Mouse (Mus musculus) mesoderm, embryonic 11.5 days (tissue): ENCODE measurements at regions not wholly inside any gene's neighbourhood (a gene's known extent, or its start where the extent isn't known, plus 50 kb on each side); places are given as distances from the start of the nearest gene placed in this dataset.
A peak's percentile ranks its signal among the peaks of the same experiment; 100 is the strongest.

Experiments used
- DNase-seq: peaks from one replicate; pipeline ENCODE4 v3.0.0-alpha.2; 2012; ENCODE audit warnings: low read depth, low spot score

DNA sequence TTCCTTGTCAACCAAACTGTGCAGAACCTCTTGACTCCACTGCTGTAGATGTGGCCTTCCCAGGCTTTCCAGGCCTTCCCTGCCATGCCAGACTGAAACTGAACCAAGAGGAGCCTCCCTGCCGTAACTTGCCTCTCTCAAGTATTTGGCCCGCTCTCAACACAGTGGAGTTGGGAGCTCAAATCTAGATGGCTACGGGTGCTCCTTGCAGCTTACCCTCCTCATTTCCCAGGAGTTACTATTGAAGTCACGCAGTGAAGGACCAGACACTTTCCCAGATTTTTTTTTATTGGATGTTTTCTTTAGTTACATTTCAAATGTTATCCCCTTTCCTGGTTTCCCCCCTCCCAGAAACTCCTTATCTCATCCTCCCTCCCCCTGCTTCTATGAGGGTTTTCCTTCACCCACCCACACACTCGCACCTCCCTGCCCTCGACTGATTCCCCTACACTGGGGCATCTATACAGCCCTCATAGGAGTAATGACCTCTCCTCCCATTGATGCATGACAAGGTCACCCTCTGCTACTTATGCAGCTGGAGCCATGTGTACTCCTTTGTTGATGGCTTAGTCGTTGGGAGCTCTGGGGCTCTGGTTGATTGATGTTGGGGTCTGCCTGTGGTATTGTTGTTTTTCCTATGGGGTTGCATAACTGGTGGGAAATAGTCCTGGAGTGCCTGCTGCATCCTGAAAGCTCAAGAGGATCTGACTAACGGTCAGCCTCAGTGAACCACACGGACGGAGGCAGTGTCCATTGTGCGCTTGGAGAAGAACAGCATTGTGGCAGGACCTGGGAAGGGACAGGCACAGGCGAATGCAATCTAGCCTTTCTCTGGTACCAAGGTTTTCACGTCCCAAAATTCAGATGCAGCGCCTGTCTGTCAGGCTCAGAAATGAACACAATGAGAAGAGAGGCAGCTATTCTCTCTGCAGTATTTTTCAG lies 602.5 kb downstream of the Dok5 start:
- peak; percentile 58 for DNase-seq

- no peak for DNase-seq
Measured at GRCm38 (mm10) chr2:171332826-171333225, 601.2 kb downstream of the Dok5 start.

GRCm38 (mm10) chr2:171331529-171331928 lies 599.9 kb downstream of the Dok5 start:
- no peak for DNase-seq

- DNase-seq: no peak
Measured at GRCm38 (mm10) chr2:171326909-171327308, 595.3 kb downstream of the Dok5 start.

- DNase-seq: no peak
Measured at GRCm38 (mm10) chr2:171308486-171308885, 576.9 kb downstream of the Dok5 start.

- peak; percentile 47 for DNase-seq
Measured at GRCm38 (mm10) chr2:171306000-171306399, 574.4 kb downstream of the Dok5 start.

DNA sequence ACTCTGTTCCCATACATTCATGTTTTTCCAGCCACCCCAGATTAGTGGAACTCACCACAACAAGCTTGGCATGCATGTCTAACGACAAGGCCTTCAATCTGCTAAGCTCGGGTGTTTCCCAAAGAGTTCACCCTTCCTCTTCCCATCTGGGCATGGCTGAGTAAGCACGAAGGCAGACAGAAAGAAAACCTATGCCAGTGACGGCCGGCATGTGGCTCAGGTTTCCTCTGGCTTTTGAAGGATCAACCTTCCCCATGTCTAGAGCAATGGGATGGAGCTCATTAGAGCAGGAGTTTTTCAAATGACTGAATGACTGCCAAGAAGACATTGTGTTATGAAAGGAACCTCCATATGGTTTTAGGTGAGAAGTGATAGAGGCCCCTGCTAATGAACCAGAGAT lies 566.9 kb downstream of the Dok5 start:
- no peak for DNase-seq

DNA sequence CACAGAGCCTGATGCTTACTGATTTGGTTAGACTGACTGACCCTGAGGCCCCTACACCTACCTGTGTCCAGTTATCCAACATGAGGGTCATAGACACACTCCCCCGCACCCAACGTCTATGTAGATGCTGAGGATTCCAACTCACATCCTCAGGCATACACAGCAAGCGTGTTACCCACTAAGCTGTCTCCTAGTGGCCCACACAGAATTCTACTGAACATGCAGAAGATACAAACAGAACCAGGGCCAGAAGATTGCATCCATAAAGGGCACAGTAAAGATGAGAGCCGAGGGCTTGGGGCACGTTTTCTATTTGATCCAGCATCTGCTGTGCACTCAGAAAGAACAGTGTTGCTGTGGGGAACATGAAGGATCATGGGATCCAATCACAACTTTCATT lies 564.0 kb downstream of the Dok5 start:
- DNase-seq: no peak

GRCm38 (mm10) chr2:171292579-171292978 lies 561.0 kb downstream of the Dok5 start:
- DNase-seq: no peak

GRCm38 (mm10) chr2:171285719-171286394 lies 554.2 kb downstream of the Dok5 start:
- DNase-seq: no peak

GRCm38 (mm10) chr2:171280132-171280531 lies 548.5 kb downstream of the Dok5 start:
- DNase-seq: peak; percentile 20

DNA sequence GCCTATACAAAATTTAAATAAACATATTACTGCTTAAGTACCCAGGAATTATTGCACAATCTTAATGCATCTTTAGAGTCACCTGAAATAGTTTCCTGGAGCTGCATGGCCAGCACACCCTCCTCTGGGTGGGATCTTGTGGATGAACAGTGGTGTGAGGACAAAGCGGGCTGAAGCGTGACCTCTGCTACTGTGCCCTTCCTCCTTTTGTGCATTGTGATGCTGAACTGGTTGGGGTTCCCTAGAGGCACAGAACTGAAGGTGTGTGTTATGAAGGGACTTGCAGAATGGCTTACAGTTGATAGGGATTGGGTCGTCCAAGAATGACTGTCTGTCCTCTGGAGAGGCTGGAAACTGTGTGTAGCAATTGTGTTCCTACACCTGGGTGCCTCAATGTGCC lies 547.7 kb downstream of the Dok5 start:
- no peak for DNase-seq

GRCm38 (mm10) chr2:171253194-171253593 lies 521.6 kb downstream of the Dok5 start:
- DNase-seq: no peak

DNA sequence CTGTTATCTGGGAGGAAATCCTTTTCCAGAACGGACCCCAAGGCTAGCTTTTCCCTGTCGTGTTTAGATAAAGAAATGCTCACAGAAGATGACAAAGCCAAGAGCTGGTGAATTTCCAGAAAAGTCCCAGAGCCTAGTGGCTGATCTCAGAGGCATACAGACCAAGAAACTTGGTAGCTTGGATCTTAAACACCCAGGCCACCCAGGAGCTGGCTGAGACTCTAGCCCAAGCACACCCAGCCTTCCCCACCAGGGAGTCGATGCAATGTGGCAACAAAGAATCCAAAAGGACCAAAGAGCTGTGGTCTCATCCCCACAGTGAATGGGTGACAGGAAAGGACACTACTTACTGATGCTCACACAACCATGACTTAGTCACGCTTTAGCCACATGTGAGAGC lies 513.8 kb downstream of the Dok5 start:
- no peak for DNase-seq

DNA sequence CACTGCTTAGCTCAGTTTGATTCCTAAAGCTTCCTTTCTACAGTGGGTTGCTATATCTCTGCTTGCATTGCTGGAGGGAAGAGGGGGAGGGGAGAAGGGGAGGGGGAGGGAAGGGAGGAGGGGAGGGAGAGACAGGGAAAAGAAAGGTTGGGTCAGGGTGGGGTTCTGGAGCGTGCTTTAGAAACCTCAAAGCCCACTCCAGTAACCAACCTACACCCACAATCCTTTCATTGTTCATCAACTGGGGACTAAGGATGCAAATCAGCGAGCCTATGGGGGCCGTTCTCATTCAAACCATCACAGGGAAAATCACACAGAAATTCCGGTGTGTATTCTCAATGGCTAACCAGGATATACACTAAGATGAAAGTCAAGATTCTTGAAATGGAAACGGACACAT lies 510.7 kb downstream of the Dok5 start:
- DNase-seq: no peak

DNA sequence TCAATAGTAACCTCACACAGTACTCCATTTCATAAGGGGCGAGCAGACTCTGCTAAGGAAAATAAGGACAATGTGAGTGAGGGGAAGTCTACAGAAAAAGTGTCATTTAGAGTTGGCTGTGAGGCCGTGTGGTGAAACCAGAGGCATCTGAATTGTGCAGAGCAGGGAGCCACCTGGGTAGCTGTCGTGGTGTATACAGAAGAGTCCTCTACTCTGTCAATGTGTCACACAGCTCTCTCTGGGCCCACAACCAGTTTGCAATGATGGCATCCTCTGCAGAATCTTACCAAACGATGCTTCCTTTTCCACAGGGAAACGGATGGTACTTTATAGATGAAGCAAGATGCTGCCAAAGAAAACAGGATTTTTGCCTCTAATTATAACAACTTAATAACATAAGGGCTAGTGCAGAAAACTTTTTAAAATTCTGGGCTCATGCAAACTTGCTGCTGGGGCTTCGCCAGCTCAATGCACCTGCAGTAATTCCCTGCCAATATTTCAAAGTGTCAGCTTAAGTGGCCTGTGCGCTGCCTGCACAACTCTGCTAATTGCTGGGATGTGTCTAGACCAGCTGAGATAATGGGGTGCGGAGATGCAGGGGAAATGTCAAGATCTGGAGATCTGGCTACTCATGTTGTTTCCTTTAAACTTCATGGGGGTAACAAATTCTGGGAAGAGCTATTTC lies 505.8 kb downstream of the Dok5 start:
- DNase-seq: no peak

GRCm38 (mm10) chr2:171232812-171233211 lies 501.2 kb downstream of the Dok5 start:
- DNase-seq: no peak

- no peak for DNase-seq
Measured at GRCm38 (mm10) chr2:171231288-171232050, 499.9 kb downstream of the Dok5 start.

GRCm38 (mm10) chr2:171230536-171230935 lies 498.9 kb downstream of the Dok5 start:
- DNase-seq: no peak

- no peak for DNase-seq
Measured at GRCm38 (mm10) chr2:171228229-171228628, 496.6 kb downstream of the Dok5 start.

DNA sequence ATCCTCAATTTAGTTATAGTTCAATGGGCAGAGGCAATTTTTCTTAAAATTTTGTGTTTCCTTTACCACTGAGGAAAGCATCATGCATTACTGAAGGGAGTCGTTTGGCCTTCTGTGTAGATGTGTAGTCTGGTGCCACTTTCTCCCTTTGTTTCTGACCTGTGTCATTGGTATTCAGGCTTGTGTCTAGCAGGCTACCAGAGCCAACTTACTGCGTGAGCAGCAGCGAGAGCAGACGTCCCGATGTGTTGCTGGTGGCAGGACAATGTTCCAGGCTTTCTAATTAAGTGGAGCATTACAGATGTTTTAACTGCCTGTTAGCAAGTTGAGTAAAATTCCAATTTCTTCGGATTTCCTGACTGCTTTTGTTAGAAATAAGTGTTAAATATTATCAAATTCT lies 482.2 kb downstream of the Dok5 start:
- DNase-seq: no peak

DNA sequence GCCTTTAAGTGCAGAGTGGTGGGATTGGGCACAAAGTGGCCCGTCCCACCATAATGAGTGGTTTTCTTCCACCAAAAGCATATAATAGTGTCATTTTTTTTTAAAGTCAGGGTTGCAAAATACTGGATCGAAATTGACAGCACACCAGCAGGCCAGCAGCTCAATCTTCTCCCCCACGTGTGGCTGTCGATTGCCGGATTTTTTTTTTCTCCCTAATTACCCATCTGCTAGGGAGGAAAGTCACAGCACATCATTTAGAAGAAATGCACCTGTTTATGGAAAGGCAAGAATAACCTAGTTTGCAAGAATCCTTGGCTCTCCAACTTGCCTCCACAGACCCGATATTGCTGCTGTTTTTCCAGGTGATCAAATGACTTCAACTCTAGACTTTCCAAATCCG lies 464.9 kb downstream of the Dok5 start:
- no peak for DNase-seq
